Mouse (Mus musculus) lung, postnatal 0 days (tissue): ENCODE data around the gene Fancf. TPM values are rescaled to one million over a fixed set of nuclear protein-coding genes. Genes with fewer than 3 reads are reported as not detected.
A peak's percentile ranks its signal among the peaks of the same experiment; 100 is the strongest.

ENCODE experiments used
- ATAC-seq: fragments of 200-750 bp; cut with Nextera tagmentation; 2 replicates; pipeline ENCODE4 v1.8.0; 2017; ENCODE audit warnings: moderate library complexity
- DNase-seq: peaks from one replicate; pipeline ENCODE4 v3.0.0-alpha.2; 2016; ENCODE audit warnings: low spot score
- H3K27ac ChIP-seq: fragments of 300-500 bp; sonication (generic); 2 replicates; pipeline ENCODE4 v1.5.1; 2014; ENCODE audit warnings: antibody characterized with exemption, mild to moderate bottlenecking, low read length, mixed read lengths
- H3K27me3 ChIP-seq: fragments of 300-500 bp; sonication (generic); replicated peaks from 2 replicates; pipeline ENCODE4 v1.6.1; 2014; ENCODE audit warnings: low read length, mixed read lengths; ENCODE audit not compliant: insufficient read depth
- H3K36me3 ChIP-seq: fragments of 300-500 bp; sonication (generic); 2 replicates; pipeline ENCODE4 v1.6.1; 2014; ENCODE audit warnings: low read length, mixed read lengths; ENCODE audit not compliant: insufficient read depth
- H3K4me1 ChIP-seq: fragments of 300-500 bp; sonication (generic); 2 replicates; pipeline ENCODE4 v1.6.1; 2014; ENCODE audit warnings: antibody characterized with exemption, low read depth, low read length, mixed read lengths; ENCODE audit not compliant: insufficient read depth
- H3K4me2 ChIP-seq: fragments of 300-500 bp; sonication (generic); replicated peaks from 2 replicates; pipeline ENCODE4 v1.6.1; 2014; ENCODE audit warnings: low read depth, mild to moderate bottlenecking, low read length, moderate library complexity, mixed read lengths
- H3K4me3 ChIP-seq: fragments of 300-500 bp; sonication (generic); 2 replicates; pipeline ENCODE4 v1.5.1; 2014; ENCODE audit warnings: low read depth, low read length
- H3K9ac ChIP-seq: fragments of 300-500 bp; sonication (generic); replicated peaks from 2 replicates; pipeline ENCODE4 v1.6.1; 2014; ENCODE audit warnings: low read depth, mild to moderate bottlenecking
- H3K9me3 ChIP-seq: fragments of 300-500 bp; sonication (generic); 2 replicates; pipeline ENCODE4 v1.6.1; 2016; ENCODE audit warnings: low read length, mixed read lengths
- CTCF ChIP-seq: IDR thresholded peaks from 2 replicates; pipeline ENCODE4 v1.5.1; 2016; ENCODE audit warnings: antibody characterized with exemption, mild to moderate bottlenecking
- EP300 ChIP-seq: IDR thresholded peaks from 2 replicates; pipeline ENCODE4 v1.6.1; 2016; ENCODE audit warnings: antibody characterized with exemption, mild to moderate bottlenecking, control low read depth
- WGBS: fragments of 180-500 bp; shearing (Covaris S2); extraction: QIAGEN DNeasy Blood & Tissue Kit; methylation state at CpG from one replicate; pipeline ENCODE4 v1.1.7; 2014; 5-methylcytosine and 5-hydroxymethylcytosine counted together
- polyA plus RNA-seq: library from polyadenylated mRNA; unstranded; fragments of >200 nt; fragmentation: Nextera tagmentation; extraction: Ambion mirVana; gene quantifications from 2 replicates; pipeline ENCODE4 v1.2.1, GENCODE M21; 2015

Gene Fancf
- polyA plus RNA-seq, 1 experiment from 2014 or later: 4.6 TPM

DNA sequence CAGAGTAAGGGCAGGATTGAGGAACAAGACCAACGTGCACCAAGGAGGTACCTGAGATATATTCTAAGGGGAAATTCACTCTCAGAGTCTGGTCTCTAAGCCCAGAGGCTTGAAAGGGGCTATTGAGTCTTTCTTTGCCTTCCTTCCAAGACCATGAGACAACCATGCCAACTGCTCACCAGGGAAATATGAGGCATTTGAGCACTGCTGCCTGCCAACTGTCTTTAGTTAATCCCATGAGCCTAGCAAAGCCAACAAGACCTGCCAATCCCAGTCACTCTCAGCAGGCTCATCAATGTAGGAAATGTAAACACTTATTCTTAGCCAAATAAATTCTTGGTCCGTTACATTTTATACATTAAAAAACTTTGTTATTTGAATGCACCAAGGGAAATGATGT, 40.6 kb downstream of the Fancf start:
- Histone ChIP-seq H3K4me1 (no peaks in the 10 kb centered on the region), H3K36me3 (no peaks in the 10 kb centered on the region), H3K4me2 (no peak overlapping the region), H3K9me3 (no peaks in the 10 kb centered on the region), H3K9ac (no peak overlapping the region), H3K27ac (no peak overlapping the region), H3K4me3 (no peak overlapping the region), H3K27me3 (no peaks in the 10 kb centered on the region)
- DNase-seq: no peak
- WGBS: 42% methylated on average over 2 of the region's 2 CpGs
- no peak for ATAC-seq
- no peak for TF ChIP-seq EP300
- no peak for TF ChIP-seq CTCF

DNA sequence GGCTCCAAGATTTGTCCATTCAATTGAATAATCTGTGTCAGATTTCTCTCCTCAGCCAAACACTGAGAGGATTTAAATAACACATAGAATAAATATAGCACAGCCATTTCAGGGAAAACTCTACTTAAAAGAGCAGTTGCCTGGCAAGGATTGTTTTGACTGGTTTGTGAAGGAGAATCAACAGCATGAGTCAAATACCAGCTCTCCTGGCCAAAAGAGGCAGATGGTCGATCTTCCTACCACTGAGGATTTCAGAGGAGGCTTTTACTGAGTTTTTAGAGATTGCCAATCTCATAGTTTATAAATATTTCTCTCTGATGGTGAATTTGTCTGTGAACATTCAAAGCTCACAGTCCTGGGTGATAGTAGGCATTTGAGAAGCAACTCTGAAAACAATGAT, 42.2 kb downstream of the Fancf start:
- H3K9ac ChIP-seq: no peak overlapping the region
- no peaks in the 10 kb centered on the region for H3K36me3 ChIP-seq
- ATAC-seq (no peak), DNase-seq (no peak)
- H3K4me1 ChIP-seq: no peaks in the 10 kb centered on the region
- H3K27me3 ChIP-seq: no peaks in the 10 kb centered on the region
- TF ChIP-seq EP300 (no peak), CTCF (no peak)
- H3K4me3 ChIP-seq: no peak overlapping the region
- 41% methylated on average over 1 of the region's 1 CpGs for WGBS
- H3K27ac ChIP-seq: no peak overlapping the region
- H3K4me2 ChIP-seq: no peak overlapping the region
- no peaks in the 10 kb centered on the region for H3K9me3 ChIP-seq

DNA sequence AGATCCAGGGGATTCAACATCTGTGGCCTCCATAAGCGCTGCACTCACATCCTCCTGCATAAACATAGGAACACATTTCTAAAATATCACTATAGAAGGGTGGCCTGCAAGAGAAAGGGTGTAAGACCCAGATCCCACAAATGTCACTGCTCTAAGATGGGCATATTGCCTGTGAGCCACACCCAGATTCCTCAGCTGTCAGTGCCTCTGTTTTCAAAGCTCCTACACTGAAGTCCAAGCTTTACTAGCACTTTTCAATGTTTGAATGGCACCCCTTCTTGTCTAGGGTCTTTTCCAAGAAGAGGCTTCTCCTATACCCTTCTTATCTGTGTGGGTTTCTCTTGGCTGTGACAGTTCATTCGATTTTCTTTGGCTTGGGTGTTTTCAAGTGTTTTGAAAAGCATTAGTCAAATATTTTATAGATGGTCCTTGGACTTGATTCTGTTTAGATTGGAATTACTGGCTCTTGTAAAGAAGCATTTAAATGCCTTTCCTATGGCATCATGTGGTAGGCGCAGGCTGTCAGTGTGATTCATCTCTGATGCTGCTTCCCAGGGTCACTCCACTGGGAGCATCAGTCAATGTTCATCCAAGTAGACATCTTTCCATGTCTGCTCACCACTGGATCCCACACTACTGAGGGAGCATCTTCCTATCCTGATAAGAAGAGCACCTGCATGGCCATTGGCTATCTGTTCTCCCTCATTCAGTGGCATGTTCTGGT, 43.7 kb downstream of the Fancf start:
- H3K36me3 ChIP-seq: no peaks in the 10 kb centered on the region
- no peak overlapping the region for H3K4me2 ChIP-seq
- no peaks in the 10 kb centered on the region for H3K9me3 ChIP-seq
- ATAC-seq (no peak), DNase-seq (no peak)
- H3K27me3 ChIP-seq: no peaks in the 10 kb centered on the region
- no peak overlapping the region for H3K9ac ChIP-seq
- TF ChIP-seq EP300: no peak
- no peak for TF ChIP-seq CTCF
- H3K4me3 ChIP-seq: no peak overlapping the region
- no peaks in the 10 kb centered on the region for H3K4me1 ChIP-seq
- no peak overlapping the region for H3K27ac ChIP-seq
- WGBS: 53% methylated on average over 3 of the region's 3 CpGs

DNA sequence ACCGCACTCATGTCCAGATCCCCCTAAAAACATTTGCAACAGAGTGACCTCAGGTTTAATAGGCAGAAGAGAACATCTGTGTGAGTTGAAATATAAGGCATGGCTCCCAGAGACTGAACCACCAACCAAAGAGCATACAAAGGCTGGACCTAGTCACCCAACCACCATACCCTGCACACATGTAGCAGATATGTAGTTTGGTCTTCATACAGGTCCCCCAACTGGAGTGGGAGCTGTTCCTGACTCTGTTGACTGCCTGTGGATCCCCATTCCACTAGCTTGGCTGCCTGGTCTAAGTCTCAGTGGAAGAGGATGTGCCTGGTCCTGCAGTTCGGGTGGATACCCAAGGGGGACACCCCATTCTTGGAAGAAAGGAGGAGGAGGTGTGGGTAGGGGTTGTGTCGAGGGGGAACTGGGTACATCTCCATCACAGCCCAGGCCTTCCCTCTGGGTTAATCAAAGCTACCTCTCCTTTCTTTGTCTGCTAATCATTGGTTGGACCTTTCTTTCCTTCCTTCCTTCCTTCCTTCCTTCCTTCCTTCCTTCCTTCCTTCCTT, 45.7 kb downstream of the Fancf start:
- Histone ChIP-seq H3K9me3 (no peaks in the 10 kb centered on the region), H3K4me1 (no peaks in the 10 kb centered on the region), H3K27ac (no peak overlapping the region), H3K27me3 (no peaks in the 10 kb centered on the region), H3K4me2 (no peak overlapping the region), H3K9ac (no peak overlapping the region), H3K4me3 (no peak overlapping the region), H3K36me3 (no peaks in the 10 kb centered on the region)
- TF ChIP-seq EP300 (no peak), CTCF (no peak)
- ATAC-seq (no peak), DNase-seq (no peak)
- 47% methylated on average over 3 of the region's 3 CpGs for WGBS

DNA sequence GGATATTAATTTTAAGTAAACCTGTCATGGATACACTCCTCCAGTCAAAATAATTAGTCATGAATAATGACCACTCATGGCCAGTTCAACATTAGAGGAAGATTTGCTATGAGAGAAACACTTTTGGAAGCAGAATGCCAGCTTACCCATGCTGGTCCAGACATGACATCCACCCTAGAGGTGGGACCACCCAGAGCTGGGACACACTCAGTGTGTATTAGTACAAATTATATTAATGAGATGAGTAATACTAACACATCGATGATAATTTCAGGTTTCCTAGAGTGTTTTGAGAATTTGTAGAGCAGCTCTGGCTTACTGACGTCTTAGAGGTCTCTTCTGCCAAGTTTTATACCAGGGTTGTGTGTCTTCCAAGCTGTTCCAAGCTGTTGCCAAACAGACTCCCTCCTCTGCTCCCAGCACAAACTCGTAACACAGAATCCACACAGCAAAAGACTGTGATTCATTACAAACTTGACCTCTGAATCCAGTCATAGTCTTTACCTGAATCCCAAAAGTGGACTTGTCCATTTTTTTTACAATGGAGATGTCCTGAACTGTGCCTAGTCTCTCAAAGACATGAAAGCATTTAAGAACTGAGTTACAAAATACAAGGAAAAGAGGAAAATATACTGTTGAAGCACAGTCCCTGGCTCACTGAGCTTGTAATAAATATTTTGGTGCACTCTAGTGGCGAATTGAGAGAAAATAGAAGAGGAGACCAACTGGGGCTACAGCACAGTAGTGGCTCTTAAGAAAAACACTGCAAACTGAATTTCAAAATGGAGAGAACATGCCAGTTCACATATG, 46.4 kb downstream of the Fancf start:
- no peak overlapping the region for H3K9ac ChIP-seq
- DNase-seq (no peak), ATAC-seq (no peak)
- whole genome bisulfite sequencing: 43% methylated on average over 4 of the region's 4 CpGs
- no peak overlapping the region for H3K27ac ChIP-seq
- no peak for TF ChIP-seq EP300
- TF ChIP-seq CTCF: 0 out of 2 replicates have a peak, but pooled peaks have one; percentile 3
- H3K4me2 ChIP-seq: no peak overlapping the region
- H3K36me3 ChIP-seq: no peaks in the 10 kb centered on the region
- H3K9me3 ChIP-seq: no peaks in the 10 kb centered on the region
- H3K27me3 ChIP-seq: no peaks in the 10 kb centered on the region
- H3K4me1 ChIP-seq: no peaks in the 10 kb centered on the region
- no peak overlapping the region for H3K4me3 ChIP-seq

Other genes with a start within 250 kb of the Fancf start
- gene Slc17a6, start 240.3 kb downstream of the Fancf start, polyA plus RNA-seq: not detected in 2 replicates
- 4.0 and 4.6 TPM in 2 replicates for gene Gas2, start 252 bp downstream of the Fancf start, polyA plus RNA-seq
- gene Svip, start 143.8 kb upstream of the Fancf start, polyA plus RNA-seq: 4.6 and 5.3 TPM in 2 replicates
- gene 1700015G11Rik, start 153.5 kb upstream of the Fancf start, polyA plus RNA-seq: not detected in 2 replicates